Mouse (Mus musculus): ENCODE data around the gene Stra6. TPM values are rescaled to one million over a fixed set of nuclear protein-coding genes. Genes with fewer than 3 reads are reported as not detected.

Stra6 gene
- total RNA-seq, 2 experiments from 2014 or later = 6.3 to 10.8 TPM

GRCm38 (mm10) chr9:58092581-58093269, 29.1 kb downstream of the Stra6 start:
- DNase-seq (ENCODE audit: low spot score in 2 of 2) = peak in 1 of 2 experiments; percentile 59

- no peak for DNase-seq (ENCODE audit: low spot score in 2 of 2)
These were observed 30.2 kb downstream of the Stra6 start for GRCm38 (mm10) chr9:58093776-58094175.

- no peak for DNase-seq (ENCODE audit: low spot score in 2 of 2)
These were observed 32.4 kb downstream of the Stra6 start for GRCm38 (mm10) chr9:58095977-58096376.

- DNase-seq (ENCODE audit: low spot score in 2 of 2) = peak; percentile 75 to 81
These were observed 33.2 kb downstream of the Stra6 start for GRCm38 (mm10) chr9:58096629-58097301.

- DNase-seq (ENCODE audit: low spot score in 2 of 2) = no peak
These were observed 36.4 kb downstream of the Stra6 start for GRCm38 (mm10) chr9:58099836-58100565.

- DNase-seq (ENCODE audit: low spot score in 2 of 2) = peak in 1 of 2 experiments; percentile 58
These were observed 38.4 kb downstream of the Stra6 start for GRCm38 (mm10) chr9:58102013-58102412.

- DNase-seq (ENCODE audit: low spot score in 2 of 2) = no peak
These were observed 40.1 kb downstream of the Stra6 start for GRCm38 (mm10) chr9:58103647-58104046.

- no peak for DNase-seq (ENCODE audit: low spot score in 2 of 2)
These were observed 42.1 kb downstream of the Stra6 start for GRCm38 (mm10) chr9:58105595-58106169.

GRCm38 (mm10) chr9:58107494-58107893, 43.9 kb downstream of the Stra6 start:
- DNase-seq (ENCODE audit: low spot score in 2 of 2) = no peak

GRCm38 (mm10) chr9:58110787-58111186, 47.2 kb downstream of the Stra6 start:
- peak; percentile 51 to 60 for DNase-seq (ENCODE audit: low spot score in 2 of 2)

GRCm38 (mm10) chr9:58111431-58111830, 47.8 kb downstream of the Stra6 start:
- DNase-seq (ENCODE audit: low spot score in 2 of 2) = peak; percentile 79 to 89

GRCm38 (mm10) chr9:58112321-58112751, 48.7 kb downstream of the Stra6 start:
- no peak for DNase-seq (ENCODE audit: low spot score in 2 of 2)

GRCm38 (mm10) chr9:58112866-58113278, 49.3 kb downstream of the Stra6 start:
- DNase-seq (ENCODE audit: low spot score in 2 of 2) = peak; percentile 45 to 56

- no peak for DNase-seq (ENCODE audit: low spot score in 2 of 2)
These were observed 49.8 kb downstream of the Stra6 start for GRCm38 (mm10) chr9:58113279-58113884.

GRCm38 (mm10) chr9:58114019-58114418, 50.4 kb downstream of the Stra6 start:
- no peak for DNase-seq (ENCODE audit: low spot score in 2 of 2)

GRCm38 (mm10) chr9:58115297-58115925, 51.8 kb downstream of the Stra6 start:
- no peak for DNase-seq (ENCODE audit: low spot score in 2 of 2)

GRCm38 (mm10) chr9:58116024-58116651, 52.5 kb downstream of the Stra6 start:
- DNase-seq (ENCODE audit: low spot score in 2 of 2) = no peak

- DNase-seq (ENCODE audit: low spot score in 2 of 2) = no peak
These were observed 55.1 kb downstream of the Stra6 start, which contains the start of gene Ccdc33 for GRCm38 (mm10) chr9:58118671-58119070. Gene Ccdc33, minus strand, starts transcription at chr9:58118823.

- no peak for DNase-seq (ENCODE audit: low spot score in 2 of 2)
These were observed 61.5 kb downstream of the Stra6 start for GRCm38 (mm10) chr9:58125085-58125484.

- no peak for DNase-seq (ENCODE audit: low spot score in 2 of 2)
These were observed 62.2 kb downstream of the Stra6 start for GRCm38 (mm10) chr9:58125811-58126210.
